Mouse (Mus musculus) common myeloid progenitor, adult 5-6 weeks (primary cell): ENCODE data around the gene Slc27a3. TPM values are rescaled to one million over a fixed set of nuclear protein-coding genes. Genes with fewer than 3 reads are reported as not detected.

Experiments
- ATAC-seq: replicated peaks from 2 replicates; pipeline ENCODE4 v1.8.0; 2016; ENCODE audit warnings: low read depth, mild to moderate bottlenecking, moderate TSS enrichment, inconsistent platforms; ENCODE audit not compliant: poor library complexity, severe bottlenecking
- total RNA-seq: library from RNA; stranded (forward); fragments of 200-1000, 187-1606 nt; gene quantifications from 2 replicates; pipeline ENCODE4 v1.2.3, GENCODE M21; 2017

Slc27a3 gene
- 1.1 and 1.2 TPM in 2 replicates for total RNA-seq

DNA sequence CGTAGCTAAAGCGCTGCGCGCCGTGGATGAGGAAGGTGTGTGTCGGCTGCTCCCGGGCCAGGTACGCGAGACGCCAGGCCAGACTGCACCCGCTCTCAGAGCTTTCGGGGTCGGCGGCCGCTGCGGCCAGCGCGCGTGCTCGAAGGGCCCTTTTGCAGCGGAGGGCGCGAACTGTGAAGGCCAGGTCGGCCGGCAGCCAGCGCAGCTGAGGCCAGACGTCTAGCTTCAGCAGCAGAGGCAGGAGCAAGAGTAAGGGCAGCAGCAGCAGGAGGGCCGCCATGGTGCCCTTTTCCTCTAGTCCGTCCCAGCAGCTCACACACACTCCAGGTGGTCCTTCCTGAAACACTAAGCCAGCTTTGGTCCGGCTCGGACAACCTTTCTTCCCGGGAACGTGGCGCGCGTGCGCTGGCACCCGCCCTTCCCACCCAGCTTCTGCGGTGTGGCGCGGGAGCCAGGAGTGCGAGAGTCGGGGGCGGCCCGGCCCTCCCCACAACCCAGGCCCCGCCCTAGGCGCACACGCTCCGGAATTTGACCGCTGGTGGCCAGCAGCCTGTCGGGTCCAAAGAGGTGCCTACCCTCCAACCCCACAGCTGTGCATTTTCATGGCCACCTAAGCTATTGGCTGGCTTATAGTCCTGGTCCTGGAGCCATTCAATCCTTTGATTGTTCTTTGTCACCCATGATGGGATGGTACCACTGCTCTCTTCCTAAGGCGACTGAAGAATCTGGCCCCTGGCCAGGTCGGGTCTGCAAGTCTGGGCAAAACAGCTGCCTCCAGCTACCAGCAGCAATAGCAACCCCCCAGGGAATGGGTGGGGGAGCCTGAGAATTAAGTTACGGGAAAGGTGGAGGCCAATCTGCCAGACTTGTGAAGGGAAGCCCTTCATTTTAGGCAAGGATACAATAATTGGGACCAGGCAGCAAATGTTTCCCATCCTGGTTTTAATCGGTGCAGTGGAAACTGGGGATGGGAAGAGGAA, at the start of gene Slc27a3:
TSS of gene Slc27a3 (minus strand) at position 428 of the 980 bp plus-strand sequence.
- no peak for ATAC-seq

DNA sequence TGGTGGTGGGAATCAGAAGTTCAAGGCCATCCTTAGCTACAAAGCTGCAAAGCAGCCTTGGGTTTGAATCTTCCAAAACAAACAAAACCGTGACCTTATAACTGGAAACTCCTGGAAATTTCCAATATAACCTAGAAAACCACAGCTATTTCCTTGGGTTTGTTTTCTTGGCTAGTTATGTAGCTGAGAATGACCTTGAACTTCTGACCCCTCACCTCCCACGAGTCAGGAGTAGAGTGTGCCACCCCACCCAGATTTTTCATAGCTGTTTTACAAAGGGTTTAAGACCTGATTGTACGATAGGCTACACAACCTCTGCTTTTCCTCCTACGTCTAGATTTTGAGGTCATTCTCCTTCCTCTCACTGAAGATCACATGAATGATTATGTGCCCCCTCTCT, 47.4 kb upstream of the Slc27a3 start:
- no peak for ATAC-seq

DNA sequence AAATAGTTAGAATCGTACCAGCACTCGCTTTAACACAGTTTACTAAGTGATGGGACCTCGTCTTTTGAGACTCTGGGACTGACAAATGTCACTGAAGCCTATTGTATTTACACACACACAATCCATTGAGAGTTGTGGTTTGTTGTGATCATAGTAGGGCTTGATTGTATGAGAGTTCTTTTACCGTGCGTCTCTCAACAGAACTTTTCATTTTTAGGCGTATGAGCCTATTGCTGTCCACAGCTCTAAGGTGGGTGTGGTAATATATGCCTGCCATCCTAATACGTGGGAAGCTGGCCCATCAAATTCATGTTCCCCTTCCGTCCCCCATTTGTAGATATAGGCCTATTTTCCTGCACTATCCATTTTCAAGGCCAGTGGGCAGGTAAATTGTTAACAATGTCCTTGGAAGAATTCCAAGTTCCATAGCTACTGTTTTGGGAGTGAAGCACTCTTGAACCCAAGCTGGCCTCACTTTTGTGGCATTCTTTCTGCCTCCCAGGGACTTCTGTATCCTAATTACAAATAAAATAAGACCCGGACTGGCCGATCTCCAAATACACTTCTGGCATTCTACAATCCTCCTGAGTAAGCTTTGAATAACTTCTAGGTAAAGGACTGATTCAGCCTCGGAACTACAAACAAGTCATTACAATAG, 44.5 kb upstream of the Slc27a3 start:
- ATAC-seq: no peak

DNA sequence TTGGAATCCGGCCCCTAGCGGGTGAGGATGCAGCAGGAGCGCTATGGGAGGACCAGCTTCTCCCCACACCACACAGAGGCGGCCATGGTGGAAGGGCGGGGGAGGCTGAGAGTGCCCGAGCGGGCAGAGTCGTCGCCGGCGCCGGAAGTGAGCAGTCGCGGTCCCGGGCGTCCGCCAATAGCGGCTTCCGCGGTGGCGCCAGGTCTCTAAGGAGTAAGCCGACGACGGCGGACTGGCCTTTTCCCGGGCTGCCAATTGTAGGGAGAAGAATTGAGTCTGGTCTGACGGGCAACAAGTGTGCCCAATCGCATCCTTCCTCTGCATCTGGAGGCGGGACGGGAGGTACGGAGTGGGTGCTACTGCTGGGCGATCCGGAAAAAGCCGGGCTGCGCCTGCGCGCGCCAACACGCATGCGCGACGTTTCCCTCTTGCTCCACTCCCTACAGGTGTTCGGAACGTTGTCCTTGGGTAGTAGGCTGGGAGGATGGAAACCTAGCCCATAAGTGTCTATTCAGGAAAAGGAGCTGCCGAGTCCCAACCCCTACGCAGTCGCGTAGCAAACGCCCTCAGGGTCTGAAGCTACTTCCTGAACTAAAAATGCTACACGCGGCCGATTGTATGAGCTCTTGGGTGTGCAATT, 43.8 kb upstream of the Slc27a3 start, which contains the start of gene Ints3:
TSS of gene Ints3 (minus strand) at position 242 of the 640 bp plus-strand sequence.
- ATAC-seq: peak; percentile 99

DNA sequence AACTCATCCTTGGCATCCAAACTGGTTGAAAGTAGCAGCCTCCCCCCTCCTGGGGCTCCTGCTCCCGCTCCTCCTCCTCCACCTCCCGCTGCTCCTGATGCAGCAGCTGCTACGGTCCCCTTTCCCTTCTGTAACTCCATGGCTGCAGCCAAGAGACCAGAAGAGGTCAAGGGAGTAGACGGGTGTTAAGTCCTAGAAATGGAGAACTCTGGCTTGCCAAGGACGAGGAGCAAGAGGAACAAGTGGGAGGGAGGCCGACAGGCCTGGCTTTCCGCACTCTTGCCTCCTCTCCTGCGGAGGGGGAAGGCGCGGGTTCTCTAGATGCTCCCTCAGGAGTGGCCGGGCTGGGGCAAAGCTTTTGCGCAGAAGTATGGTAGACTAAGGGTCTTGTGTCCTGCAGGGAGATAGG, 43.1 kb upstream of the Slc27a3 start:
- ATAC-seq: peak; percentile 30

DNA sequence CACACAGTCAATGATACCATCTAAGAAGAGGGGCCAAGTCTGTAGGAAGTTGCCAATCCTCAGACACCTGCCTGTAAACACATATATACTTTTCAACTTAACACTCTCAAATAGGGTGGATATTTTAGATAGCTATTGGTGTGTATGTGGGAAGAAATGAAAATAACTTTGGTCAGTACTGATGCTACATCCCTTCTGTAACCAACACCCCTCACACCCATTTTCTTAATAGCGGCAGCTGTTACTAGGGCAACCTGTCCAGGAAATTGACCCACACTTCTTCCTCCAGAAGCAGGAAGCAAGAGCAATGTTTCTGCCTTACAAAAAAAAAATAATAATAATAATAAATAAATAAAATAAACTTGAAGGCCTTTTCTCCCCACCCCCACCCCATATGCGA, 42.6 kb upstream of the Slc27a3 start:
- no peak for ATAC-seq

DNA sequence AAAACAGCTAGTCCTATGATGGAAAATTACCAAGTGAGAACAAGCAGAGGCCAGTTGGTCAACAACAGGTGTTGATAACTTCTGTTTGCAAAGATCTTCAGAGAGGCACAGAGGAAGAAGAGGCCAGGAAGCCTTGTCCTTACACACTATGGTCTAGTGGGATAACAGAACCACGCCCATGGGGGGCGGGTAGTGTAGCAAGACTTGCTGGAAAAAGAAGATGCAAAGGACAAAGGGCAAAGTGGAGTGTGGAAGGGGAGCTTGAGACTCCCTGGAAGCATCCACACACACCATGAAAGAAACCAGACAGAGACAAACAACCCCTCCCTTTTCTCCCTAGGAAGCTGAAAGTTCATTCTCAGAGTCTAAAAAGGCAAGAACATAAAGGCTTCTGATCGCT, 39.8 kb upstream of the Slc27a3 start:
- ATAC-seq: no peak

DNA sequence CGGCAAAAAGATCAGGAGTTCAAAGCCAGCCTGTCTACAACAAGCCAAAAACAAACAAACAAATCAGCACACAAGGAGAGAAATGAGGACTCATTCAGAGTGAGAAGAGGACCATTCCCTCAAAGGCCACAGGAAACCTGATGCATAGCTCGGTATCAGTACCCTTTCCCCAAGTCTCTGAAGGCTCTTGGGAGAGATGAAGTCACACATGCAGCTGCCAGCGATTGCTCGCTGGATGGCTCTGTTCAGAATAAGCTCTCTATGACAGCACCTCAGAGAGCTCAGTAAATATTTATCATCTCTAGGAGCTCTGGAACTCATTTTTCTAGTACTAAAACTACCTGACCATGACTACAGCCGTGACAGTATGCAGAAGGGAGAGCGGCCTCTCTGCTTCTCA, 38.4 kb upstream of the Slc27a3 start:
- no peak for ATAC-seq

DNA sequence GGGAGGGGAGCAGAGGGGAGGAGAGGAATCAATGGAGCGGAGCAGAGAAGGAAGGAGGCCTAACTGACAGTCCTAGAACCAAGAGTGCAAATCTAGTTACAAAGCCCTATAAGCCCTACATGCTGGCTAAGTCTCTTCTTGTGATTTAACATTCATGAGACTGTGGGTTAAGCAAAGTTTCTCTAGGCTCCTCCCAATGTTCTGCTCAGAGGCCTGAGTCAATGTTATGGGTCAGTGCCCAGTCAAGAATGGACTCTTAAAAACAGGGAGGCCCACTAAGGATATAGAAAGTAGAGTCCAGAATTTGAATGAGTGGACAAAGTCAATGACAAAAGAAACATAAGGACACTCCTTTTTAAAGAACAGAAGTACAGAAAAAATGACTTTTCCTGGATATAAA, 37.8 kb upstream of the Slc27a3 start:
- ATAC-seq: no peak

DNA sequence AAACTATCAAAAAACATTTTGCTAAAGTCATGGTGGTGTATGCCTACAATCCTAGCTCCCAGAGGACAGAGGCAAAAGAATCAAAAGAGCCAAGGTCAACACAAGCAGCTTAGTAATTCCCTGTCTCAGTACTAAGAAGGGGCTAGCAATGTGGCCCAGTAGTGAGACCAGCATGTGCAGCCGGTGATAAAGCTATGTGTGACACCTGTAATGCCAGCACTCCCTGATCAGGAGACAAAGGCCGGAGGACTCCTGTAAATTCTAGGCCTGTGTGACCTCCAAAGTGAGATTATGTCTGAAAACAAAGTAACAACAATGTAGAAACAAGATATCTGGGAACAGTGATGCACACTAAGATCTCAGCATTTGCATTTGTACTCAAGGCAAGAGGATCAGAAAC, 35.8 kb upstream of the Slc27a3 start:
- no peak for ATAC-seq

DNA sequence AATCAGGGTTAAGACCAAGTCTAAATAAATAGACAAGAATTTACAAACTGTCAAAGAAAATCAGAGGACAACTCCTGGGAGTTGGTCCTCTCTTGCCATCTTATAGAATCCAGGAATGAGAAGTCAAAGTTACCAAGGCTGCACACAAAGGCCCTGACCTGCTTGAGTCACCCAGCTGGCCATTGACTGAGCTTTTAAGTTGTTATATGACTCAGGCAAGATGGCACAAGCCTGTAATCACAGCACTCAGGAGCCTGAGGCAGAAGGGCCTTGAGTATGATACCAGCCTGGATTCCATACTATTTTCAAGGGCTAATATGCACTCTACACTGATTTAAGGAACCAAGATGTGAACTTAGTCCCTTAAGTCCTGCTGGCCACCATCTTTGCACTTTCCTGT, 33.8 kb upstream of the Slc27a3 start:
- ATAC-seq: no peak

DNA sequence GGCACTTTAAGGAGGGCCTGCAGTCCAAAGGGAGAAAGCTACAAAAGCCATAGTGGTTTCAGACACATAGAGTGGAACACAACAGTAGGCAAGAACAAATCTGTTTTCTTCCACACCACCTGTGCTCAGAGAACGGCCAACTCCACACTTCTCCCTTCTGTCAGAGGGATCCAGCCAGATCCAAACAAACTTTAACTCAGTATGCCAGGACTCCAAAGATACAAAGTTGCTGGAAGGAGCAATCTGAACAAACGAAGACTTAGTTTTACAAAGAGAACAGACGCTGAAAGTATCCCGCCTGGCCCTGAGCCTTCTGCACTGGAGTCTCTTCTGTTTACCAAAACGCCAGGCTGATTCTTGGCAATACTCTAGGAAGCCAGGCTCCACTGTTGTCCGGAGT, 31.0 kb upstream of the Slc27a3 start:
- ATAC-seq: no peak

DNA sequence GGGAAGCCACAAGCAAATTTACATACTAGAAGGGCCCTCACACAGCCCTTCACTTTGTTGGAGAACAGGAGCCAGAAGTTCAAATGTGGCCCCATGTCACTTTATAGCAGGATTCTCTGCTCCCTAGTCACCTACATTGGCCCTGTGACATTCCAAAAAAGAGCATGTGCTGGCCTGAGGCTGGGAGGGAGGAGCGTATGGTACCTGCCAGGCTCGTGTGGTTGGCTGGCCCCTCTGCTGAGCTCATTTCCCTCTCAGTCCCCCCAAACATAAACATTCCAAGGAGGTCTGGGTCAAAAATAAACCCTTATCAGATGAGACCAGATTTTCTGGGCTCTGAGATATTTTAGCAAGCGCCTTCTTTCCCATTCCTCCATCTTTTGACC, 23.3 kb upstream of the Slc27a3 start:
- ATAC-seq: no peak

DNA sequence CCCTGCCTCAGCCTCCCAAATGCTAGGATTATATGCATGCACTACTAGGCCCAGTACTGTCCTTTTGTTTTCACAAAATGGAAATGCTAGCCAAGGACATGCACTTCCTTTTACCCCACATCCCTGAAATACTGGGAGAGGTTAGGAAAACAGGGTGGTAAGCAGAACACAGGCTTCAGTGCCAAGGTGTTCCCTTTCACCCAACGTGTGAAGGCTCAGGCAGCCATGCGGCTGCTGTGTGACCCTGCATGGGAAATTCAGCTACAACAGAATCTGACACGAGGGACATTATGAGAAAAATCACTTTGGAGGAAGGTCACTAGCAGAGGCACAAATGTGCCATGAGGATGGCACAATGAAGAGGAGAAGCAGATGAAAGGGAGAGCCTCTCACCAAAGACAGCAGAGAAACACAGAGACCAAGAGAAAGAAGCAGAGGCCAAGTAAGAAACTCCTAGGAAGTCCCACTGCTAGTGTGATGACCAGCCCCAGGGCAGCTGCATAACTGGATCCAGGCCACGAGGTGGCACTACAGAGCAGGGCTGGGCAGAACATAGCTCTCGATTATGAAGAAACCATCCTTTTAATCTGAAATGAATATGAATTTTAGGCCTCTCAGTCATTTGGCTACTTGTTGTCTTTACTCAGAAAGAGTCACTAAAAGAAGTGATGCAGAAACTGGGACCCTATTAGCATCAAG, 22.7 kb upstream of the Slc27a3 start:
- peak; percentile 76 for ATAC-seq

DNA sequence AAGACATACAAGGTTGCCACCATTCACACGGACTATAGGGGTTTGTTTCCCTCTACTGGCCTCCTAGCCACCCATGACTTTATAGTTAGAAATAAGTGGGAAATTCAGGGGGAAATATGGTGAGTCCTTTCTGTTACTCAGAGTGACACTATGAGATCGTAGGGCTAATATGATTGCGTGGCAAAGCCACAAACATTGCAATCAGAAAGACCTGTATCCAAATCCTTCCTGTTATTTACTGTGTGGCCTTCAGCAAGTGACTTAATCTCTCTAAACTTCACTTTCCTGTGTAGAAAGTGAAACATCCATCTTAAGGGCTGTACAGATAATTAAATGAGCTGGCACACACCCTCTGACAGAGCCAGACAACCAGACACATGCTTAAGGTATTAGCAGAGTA, 19.0 kb upstream of the Slc27a3 start:
- ATAC-seq: peak; percentile 63

DNA sequence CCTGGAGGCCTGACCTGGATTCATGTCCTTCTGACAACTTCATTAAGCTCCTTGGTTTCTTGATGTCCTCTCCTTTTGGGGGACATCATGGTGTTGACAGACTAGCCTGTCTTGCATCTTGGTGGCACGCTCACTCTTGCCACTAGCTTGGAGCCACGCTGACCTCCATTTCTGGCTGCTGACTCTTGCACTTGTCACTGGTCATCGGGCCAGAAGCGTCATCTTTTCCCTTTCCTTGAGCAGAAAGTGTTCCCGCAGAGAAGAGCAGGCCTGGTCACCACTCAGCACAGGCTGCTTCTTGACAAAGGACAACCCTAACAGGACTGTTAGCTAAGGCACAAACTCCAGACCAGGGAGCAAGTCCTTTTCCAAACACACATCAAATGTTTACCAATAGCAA, 16.7 kb upstream of the Slc27a3 start:
- no peak for ATAC-seq

DNA sequence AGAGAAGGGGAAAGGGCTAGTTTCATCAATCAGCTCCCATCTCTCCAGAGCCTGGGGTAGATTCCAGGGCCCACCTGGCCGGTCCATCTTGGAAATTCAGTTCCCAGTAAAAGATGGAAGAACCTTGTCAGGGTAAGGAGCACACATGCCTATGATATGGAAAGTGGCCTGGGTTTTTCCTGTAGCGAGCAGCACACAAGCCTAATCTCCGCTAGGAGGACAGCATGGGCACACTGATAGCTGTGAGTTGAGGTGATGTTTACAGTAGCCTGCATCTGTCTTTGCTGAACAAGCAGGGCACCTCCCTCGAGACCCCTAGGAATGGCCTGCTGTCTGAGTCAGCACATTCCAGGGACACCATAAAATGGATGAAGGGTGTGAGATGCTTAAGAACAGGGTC, 14.9 kb upstream of the Slc27a3 start:
- no peak for ATAC-seq

DNA sequence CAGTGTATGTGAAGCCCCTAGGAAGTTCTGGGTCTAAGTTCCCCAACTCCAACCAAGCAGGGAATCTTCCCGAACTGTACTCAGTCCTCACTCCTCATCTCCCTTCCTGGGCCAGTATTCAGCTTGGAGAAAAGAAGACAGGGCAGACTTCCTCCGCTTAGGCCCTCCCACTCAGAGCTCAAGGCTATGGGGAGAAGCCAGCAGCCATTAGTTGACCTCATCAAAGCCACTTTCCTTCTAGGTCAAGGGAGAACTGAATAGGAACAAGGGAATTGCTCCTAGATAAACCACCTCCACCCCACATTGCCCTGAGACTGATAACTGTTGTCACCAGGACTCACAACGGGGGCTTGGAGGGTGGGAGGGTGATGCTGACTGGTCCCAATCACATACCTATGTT, 14.4 kb upstream of the Slc27a3 start:
- ATAC-seq: no peak

DNA sequence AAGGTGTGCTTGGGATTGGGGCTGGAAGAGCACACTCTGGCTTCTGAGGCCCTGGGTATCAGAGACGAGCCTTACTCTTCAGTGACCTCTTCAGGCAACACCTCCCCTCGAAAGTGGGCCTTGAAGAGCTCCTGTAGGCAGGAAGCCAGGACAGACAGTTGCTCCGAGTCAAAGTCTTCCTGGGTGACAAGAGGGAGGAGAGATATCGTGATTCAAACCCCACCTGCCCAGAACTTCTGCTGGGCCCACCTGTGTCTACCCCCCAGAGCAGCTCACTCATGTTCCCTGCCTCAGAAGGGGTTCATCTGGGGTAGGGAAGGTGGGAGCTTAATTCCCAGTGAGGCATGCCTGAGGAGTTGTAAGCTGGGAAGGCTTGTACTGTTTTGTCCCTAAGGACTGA, 11.3 kb upstream of the Slc27a3 start:
- ATAC-seq: no peak

DNA sequence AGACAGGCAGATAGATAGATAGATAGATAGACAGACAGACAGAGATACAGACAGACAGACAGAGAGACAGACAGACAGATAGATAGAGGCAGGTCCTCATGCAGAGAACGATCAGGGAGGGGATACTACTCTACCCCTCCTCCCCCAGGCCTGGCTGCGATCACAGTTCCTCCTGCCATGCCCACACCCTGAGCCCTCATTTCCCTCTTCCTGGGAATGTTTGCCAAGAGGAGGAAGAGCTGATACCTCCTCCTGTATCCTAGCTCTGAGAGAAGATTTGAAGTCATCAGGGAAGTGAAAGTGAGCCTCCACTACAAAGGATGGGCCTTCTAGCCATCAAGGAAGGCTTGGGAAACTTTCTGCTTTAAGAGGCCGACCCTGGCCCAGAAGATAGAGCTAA, 5.9 kb upstream of the Slc27a3 start:
- ATAC-seq: no peak
